Mouse (Mus musculus) ZHBTc4 (cell line): Measurements from ENCODE around the gene Abhd17c.
"Not testable (repeated sequence)": the region's sequence is repeated elsewhere in the genome, so short reads cannot be mapped to it uniquely, and the experiment has no call there.

Experiments used
- DNase-seq: peaks from one replicate; pipeline ENCODE4 v3.0.0-alpha.2; 2011; ENCODE audit warnings: low read depth, low spot score

Abhd17c gene

DNA sequence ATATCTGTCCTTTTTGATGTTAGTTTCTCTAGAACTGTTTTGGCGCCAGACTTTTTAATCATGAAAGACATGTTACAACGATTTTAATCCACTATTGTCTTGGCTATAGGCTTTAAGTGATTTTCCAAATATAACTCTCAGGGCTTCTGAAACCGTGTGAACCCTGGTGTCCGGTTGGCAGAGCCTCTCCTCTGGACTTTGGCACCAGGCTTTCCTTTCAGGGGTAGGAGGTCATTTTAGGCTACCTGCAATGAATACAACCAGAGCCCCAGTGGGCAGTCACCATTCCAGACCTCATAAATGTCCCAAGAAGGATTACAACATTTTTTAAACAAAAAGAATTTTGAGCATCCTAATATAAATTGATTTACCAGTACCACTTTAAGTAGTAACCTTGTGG lies 1.1 kb upstream of the Abhd17c start:
- no peak for DNase-seq

DNA sequence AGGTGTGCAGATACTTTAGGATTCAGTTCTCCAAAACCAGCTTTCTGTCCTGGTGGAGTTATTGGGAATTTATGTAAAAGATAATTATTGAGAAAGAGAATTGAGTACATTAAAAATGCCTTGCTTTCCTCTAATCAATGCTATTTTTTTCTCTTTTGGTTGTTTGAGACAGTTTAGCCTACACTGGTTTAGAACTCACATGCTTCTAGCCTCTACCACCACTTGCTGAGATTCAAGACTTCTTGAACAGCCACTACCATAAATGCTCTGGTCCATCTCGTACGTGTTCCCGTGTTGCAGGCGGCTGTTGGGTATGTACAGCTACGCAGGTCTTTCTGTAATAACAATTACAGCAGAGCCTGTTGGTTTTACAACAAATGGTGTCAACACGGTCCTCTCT lies 681 bp upstream of the Abhd17c start:
- DNase-seq, result peak; percentile 13

DNA sequence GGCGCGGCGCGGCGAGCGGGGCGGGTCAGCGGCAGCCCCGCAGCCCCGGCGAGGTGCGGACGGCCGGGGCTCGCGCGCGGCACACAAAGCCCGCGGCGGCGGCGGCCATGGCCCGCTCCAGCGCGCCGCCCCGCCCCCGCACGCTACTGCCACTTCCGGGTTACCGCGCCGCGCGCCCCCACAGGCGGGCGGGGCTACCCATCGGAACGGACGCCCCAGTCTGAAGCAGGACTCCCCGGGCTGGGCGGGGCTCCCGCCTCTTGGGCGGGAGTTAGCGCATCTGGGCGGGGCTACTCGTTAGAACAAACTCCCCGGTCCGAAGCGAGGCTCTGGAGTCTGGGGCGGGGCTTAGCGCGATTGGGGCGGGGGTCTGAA lies 254 bp upstream of the Abhd17c start:
- DNase-seq, result peak; percentile 99

DNA sequence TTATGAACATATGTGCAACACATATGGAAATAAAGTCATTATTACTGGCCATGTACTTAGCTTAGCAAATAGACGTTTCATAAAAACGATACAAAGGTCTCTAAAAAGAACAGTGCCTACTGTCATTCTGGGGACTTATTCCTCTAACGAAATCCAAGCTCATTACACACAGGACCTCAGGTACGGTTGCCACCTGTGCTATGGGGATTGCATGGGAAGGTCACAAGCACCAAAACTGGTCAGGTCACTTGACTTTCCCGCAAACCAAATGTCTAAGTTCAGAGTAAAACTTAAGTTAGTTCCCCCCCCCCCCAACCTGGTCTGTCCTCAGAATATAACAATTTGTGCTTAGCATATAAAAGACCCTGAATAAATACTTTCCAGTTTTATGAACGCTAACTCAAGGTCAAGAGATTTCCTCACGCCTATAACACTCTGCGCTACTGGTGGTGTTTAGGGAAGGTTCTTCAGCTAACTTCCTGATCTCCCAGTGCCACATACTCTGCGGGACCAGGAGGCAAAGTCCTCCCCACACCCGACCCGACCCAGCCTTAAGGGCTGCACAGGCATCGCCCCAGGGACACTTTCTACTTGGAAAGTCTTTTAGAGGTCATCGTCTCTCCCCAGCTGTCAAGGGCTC lies 1.2 kb downstream of the Abhd17c start:
- no peak for DNase-seq

DNA sequence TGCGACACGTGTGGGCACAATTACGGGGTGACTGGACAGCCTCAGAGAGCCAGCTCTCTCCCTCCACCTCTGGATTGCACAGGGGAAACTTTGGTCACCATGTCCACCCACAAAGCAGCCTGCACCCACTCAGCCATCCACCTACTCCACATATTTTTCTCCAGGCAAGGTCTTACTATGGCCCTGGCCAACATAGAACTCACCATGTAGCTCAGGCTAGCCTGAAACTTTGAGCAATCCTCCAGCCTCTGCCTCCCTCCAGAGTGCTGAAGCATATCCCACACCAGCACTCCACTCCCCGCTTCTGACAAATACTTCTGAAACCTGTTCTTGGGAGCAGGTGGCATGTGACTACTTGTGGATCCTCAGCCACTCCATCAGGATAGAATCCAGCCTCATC lies 1.9 kb downstream of the Abhd17c start:
- peak; percentile 16 for DNase-seq

DNA sequence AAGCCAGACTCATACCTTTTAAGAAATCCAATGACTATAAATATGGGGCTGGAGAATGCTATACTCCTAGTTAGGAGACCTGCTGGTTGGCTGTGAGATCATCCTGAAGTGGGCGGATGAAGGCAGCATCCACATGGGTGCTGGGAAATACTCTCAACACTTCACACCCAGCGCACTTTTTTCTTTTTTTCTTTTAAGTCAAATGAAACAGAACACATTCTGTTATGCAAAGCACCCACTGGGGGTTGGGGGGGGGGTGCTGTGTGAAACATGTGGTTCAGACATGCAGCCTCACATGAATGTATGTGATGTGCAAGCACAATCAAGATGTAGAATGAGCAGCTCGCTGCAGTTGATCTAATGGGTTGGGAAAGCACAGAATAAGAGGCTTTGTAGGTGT lies 2.8 kb downstream of the Abhd17c start:
- DNase-seq, result no peak

DNA sequence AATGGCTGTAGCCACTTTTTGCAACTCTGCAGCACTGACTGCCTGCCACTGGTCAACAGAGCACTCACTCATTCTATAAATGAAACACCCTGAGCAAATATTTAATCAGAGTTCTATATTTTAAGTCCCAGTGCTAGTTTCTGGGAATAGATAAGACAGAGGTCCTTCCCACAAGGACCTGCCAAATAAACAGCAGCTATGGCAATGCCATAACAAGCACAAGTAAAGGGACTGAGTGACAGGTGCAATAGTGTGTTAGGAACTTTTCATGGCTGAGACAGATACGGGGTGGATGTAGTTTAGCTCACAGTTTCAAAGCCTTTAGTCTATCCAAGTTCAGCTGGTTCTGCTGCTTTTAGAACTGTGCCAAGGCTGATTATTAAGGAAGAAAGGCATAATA lies 3.9 kb downstream of the Abhd17c start:
- DNase-seq, result no peak

DNA sequence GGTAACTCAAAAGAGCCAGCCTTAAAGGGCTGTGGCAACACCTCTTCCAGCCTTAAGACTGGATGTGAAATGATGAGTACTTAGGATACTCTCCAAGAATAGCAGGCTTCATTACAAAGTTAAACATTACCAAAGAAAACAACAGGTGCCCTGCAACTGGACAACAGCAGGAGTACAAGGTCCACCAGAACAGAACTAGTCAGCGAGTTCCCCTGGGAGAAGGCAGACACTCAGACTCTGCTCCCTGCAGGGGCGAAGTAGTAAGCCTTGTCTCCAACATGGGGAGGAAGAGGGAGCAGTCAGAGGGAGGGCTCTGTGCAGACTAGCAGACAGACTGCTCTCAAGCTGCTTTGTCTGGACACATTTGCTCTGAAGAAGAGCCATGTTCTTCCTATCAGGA lies 6.1 kb downstream of the Abhd17c start:
- DNase-seq, result no peak

DNA sequence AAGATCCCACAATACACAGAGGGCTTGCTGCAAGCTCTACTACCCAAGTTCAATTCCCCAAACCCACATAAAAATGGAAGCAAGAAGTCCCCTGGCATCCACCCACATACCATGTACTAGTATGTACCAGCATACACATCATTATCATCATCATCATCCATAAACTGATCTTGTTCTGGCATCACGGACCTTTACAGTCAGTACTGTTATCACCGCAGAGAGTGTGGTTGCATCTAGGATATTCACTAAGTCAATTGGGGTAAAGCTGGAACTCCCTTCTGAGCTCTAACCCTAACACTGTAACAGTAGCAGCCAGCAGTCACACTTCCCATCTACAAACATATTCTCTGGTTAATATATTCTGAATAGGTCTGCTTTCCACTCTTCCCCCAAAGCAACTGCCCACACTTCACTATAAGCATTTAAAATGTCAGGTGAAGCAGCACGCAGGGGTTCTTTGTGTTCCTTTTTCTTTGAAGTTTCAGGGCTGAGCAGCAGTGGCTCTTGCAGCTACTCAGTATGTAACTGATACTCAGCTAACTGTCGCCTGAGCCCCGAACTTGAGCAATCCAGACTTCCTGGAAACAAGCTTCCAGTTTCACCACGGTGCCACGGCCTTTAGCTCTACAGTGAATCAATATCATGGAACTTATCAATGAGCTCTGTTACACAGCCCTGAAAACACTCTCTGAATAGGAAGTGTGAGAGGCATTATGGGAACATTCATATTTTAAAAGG lies 8.8 kb downstream of the Abhd17c start:
- DNase-seq, result peak; percentile 13

DNA sequence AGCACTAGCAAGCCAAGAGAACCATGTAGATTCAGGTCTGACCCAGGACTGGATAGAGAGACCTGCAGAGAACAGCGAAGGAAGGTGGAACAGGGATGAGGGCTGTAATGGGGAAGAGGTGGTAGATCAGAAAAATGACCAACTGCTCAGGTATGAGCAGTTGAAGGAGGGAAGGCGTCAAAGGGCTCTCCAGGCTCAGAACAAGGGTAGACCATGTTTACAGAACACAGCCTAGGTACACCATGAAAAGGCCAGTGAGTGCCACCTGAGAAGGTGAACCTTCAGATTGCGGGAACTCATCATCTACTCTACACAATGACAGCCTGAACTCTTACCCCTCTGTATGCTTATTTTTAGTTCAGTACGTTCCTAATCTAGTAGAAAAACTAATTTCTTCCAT lies 9.5 kb downstream of the Abhd17c start:
- DNase-seq, result no peak

DNA sequence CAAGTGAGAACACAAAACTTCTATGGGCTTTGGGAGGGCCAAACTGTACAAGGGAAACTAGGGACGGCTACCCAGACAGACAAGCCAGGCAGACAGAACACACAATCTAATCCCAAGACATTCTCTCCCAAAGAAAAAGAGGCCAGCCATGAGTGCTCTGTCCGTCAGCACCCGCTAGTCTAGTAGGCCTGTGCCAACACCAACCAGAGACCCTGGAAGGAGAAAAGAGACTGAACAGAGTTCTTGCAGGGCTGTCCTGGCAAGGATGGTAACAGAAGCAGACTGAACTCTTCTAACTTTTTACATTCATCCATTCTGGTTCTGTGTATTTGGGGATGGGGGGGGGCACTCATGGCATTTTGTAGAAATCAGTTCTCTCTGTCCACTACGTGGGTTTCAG lies 12.1 kb downstream of the Abhd17c start:
- no peak for DNase-seq

DNA sequence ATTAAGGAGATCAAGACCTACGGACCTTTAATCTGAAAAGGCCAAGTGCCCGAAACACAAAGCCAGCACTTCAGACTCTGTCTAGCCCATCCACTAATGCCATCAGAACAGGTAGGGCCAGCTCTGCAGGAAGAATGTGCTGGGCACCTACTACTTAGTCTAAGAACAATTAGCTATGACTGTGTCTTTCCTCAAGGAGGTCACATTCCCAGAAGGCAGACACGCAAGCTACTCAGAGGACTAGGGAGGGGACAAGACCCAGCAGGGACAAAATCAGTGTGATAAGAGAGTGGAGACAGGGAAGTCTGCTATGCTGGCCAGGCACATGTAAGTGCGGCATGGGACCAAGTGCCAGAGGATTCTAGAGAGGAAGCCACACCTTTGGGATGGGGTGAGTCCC lies 13.0 kb downstream of the Abhd17c start:
- no peak for DNase-seq

DNA sequence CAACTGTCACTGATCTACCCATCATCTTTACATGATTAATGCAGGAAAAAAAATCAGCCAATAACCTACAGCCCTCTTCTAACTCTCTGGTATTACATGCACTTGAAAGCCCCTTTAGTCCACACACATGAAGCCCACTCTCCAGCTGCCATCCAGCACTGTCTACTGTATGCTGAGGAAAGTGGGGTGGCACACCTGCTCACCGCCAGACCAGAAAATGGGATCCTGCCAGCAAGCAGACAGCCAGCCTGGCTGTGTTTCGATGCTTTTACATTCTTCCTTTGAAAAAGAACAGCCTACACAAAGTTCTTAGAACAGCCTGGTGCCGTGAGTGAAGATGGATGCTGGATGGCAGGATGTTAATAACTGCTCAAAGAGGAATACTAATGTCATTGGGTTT lies 13.9 kb downstream of the Abhd17c start:
- DNase-seq, result no peak

DNA sequence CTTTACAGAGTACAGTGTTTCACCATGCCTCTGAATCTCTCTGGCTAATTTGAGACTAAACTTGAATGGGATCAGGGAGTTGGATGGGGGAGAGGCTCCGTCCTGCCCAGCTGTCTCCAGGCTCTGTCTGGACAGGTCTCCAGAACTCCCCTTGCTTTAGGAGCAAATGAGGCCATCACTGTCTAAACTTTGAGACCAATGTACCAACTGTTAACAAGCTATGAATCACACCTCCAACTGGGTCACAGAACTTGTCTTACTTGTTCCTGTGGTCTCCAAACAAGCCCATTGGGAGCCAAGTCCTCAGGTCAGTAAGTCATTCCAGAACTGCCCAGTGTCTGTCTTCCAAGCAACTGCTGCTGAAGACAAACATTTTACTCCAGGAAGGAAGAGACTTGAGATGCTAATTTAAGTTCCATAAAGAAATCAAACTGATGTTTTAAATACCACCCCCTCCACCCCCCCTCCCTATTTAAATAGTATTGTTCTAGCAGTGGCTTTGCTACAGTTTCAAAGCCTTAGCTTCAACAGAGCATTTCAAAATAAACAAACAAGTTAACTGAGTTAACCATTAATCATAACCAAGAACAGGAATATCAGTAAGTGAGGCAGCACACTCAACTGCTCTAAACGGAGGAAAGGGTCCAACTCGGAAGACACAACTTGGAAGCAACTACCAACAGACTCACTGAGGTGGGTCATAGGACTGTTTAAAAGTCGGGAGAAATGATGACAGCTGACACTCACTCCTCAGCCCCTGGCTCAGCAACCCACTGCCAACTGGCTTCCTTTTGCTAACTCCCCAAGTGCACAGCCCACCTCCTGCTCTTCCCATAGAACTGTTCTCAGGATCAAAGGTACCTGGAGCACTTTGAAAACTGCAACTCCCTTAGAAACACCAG lies 15.6 kb downstream of the Abhd17c start:
- no peak for DNase-seq

DNA sequence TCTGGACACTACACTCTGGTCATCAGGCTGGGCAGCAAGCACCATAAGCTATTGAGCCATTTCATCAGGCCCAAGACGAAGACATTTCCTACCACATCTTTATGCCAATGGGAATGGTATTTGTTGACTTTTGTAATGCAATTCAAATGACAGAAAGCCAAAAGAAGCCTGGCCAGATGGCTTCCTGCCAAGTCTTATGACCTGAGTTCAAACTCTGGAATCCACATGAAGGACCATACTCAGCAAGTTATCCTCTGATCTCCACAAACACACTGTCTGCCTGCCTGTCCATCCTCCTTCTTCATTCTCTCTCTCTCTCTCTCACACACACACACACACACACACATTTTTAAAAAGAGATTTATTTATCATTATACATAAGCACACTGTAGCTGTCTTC lies 19.0 kb downstream of the Abhd17c start:
- DNase-seq, result no peak

DNA sequence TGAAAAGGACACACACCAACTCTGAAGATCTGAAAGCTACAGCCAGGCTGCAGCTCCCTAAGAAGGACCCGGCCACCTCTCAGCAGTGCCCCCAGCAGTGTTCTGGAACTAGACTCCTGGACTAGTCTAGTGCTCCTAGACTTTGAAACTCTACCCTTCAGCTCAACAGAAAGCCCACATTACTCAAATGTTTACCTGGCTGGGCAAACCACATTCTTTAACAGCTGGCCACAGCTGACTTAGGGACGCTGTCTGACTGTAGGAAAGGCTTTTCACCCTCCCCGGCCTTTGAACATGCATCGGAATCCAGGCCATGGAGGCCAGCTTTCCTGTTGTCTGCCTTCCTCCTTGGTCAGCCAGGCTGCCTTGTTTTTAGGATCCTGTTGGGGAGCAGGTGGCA lies 20.0 kb downstream of the Abhd17c start:
- no peak for DNase-seq

DNA sequence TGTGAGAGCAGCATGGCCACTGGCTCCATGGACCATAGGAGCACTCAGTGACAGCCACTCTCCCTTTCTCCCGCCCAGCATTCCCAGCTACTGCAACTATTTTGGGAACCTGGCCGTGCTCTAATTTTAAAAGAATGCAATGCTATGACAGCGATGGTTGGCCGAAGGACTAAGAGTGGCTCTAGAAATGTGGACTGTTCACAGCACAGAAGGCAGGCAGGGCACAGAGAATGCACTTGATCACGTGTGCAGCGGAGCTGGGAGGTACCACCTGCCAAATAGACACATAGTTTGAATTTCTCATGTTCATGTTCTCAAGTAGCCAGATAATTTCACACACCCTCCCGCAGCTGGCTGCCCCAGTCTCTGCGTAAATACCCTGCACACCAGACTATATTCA lies 23.0 kb downstream of the Abhd17c start:
- DNase-seq, result no peak

DNA sequence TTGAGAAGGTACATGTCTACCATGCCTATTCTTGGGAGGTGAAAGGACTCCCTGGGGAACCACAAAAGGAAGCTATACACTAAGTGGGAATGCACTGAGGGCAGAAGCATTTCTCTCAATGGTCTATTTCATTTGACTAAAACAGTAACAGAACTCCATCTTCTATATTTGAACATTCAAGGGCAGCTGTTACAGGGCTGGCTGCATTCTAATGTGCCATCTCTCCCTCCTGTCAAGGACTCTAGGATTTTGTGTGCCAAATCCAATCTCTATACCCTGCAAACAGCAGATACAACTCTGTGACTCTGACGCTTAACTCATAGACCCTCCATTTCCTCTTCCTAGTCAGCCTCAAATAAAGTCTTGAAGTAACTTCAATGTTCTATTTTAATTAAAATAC lies 26.0 kb downstream of the Abhd17c start:
- no peak for DNase-seq

DNA sequence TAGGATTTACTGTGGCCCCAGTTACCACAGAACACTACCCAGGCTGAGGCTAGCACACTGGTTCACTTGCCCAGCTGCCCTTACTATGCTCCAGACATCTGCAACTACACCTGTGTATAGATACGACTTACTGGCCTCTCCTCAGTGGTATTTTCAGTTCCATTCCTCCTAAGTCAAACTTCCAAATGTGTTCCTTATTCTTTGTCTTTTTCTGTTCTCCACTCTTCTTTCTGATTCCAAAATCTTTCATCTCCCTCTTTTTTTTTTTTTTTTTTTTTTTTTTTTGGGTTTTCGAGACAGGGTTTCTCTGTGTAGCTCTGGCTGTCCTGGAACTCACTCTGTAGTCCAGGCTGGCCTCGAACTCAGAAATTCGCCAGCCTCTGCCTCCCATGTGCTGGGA lies 28.0 kb downstream of the Abhd17c start:
- not testable (repeated sequence) for DNase-seq

DNA sequence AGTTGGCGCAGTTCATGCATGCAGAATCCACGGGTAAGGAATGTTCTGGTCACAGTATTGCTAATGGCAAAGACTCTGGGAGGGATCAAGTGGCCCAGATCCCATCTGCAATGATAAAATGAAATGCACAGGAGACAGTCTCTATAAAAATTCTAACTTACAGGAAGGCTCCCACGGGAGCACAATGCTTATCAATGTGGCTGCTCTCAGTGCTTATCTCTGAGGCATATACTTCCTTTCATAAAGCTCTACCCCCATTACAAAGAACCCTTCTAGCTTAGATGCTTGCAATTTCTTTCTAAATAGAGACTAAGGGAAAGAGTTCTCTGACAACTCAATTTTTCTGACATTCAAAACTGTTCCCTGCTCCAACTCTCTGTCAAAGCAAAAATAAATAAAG lies 29.9 kb downstream of the Abhd17c start:
- DNase-seq, result no peak

DNA sequence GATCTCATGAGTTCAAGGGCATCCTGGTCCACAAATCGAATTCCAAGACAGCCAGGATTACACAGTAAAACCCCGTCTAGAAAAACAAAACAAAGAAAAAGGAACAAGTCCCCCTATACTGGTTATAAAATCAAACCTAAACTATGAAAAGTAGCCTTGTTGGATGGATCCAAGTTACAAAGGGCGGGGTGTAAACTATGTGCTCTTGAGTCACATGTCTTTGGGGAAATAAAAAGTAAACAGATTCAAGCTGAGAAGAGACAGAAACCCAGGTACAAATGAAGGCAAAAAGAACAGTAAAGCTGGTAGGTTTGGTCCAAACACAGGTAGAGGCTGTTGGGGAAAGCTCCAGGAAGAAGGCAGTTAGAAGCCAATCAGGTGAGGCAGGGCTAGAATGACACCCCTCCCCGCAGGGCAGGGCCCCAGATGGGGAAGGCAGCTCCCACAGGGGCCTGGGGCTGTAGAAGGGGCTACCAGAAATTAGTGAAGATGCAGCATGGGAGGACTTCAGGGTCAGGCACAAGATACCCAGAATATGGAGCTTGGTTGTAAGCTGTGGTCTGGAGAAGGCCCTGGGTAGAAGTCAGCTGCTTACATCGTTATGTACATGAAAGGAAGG lies 31.4 kb downstream of the Abhd17c start:
- DNase-seq, result no peak
